Mouse (Mus musculus) layer of hippocampus, postnatal 36 days (tissue): ENCODE data around the gene Tradd. TPM values are rescaled to one million over a fixed set of nuclear protein-coding genes. Genes with fewer than 3 reads are reported as not detected.
"Not testable (repeated sequence)": the region's sequence is repeated elsewhere in the genome, so short reads cannot be mapped to it uniquely, and the experiment has no call there.

Experiments
- DNase-seq, 2 experiments: peaks; one replicate each; pipeline ENCODE4 v3.0.0; 2022
- microRNA-seq, 2 experiments: library from miRNA; unstranded; fragments of <30 nt; microRNA quantifications; one replicate each; pipeline ENCODE4 v1.2.0; 2021
- total RNA-seq, 2 experiments: library from RNA; stranded (reverse); gene quantifications; 2 replicates each; pipeline ENCODE4 v1.2.3; 2021

Tradd gene
- total RNA-seq, 2 experiments from 2014 or later = 8.2 to 9.0 TPM

- DNase-seq = no peak
These were observed 29.2 kb downstream of the Tradd start for GRCm38 (mm10) chr8:105235206-105235605.

- DNase-seq = no peak
These were observed 31.1 kb downstream of the Tradd start for GRCm38 (mm10) chr8:105233126-105233935.

GRCm38 (mm10) chr8:105232321-105232693 is 32.1 kb downstream of the Tradd start:
- not testable (repeated sequence) for DNase-seq

- DNase-seq = no peak
These were observed 32.7 kb downstream of the Tradd start for GRCm38 (mm10) chr8:105231503-105232320.

- DNase-seq = no peak
These were observed 38.5 kb downstream of the Tradd start for GRCm38 (mm10) chr8:105225917-105226316.

DNA sequence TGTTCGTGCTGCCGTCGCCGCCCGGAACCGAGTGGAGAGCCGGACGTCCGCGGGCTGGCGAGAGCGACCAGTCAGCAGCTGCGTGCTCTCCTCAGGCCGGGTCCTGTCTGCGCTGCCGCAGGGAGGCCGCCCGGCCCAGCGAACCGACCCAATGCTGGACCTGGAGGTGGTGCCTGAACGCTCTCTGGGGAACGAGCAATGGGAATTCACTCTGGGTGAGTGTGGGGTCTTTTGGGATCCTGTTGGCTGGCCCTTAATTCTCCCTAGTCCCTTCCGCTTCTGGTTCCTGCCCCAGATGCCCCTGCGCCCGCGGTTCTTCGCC is 39.2 kb downstream of the Tradd start:
- DNase-seq = no peak

- peak; percentile 94 to 95 for DNase-seq
These were observed 39.8 kb downstream of the Tradd start, which contains the start of gene D230025D16Rik for GRCm38 (mm10) chr8:105224413-105225271. Gene D230025D16Rik, plus strand, starts transcription at chr8:105225145.

DNA sequence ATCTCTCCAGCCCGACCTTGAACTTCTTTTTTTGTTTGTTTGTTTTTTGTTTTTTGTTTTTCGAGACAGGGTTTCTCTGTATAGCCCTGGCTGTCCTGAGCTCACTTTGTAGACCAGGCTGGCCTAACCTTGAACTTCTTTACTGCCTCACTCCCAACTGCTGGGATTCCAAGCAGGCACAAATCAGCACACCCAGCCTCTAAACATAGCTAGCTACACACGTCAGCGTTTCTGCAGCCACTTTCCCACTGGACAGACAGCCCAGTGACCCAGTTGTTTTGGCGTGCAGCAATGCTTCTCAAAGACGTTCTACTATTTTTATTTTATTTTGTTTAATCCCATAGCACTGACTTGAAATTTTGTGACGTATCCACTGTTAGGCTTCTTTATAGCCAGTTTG is 40.6 kb downstream of the Tradd start:
- no peak for DNase-seq

DNA sequence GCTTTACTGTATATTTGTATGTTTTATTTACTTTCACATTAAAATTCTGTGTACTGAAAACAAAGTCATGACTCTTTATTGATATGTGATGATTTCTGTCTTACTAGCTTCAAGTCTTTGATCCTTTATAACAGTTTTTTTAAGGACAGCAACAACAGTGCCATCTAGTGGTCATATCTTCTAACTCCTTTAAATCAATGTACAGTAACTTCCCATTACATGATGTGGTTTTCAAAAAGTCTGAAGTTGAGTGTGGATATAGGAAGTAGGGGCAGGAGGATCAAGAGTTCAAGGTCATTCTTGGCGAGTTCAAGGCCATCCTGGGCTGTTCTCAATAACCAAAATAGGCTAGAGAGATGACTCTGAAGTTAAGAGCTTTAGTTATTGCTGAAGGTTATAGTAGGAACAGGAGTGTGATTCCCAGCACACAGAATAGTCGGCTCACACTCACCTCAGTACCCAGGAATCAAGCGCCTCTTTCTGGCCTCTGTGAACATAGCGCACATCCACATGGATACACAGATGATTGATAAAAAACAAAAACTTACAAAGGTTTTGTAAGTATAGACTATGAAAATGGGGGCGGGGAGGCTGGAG is 46.4 kb downstream of the Tradd start:
- DNase-seq = no peak

DNA sequence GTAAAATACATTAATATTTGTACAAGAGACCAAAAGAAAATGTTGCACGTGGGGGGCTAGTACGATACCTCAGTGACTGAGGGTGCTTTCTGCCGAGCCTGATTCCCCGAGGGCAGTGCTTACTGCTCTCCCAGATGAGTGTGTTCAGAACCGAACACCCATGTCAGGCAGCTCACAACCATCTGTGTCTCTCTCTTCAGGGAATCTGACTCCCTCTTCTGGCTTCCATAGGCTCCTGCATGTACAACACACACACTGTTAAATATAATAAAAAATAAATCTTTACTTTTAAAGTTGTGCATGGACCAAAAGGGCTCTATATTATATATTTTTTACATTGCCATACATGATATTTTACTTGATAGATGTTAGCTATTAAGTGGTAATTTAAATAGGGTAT is 50.3 kb downstream of the Tradd start:
- DNase-seq = no peak

- no peak for DNase-seq
These were observed 55.0 kb downstream of the Tradd start for GRCm38 (mm10) chr8:105209153-105210110.

Small RNAs within 50 kb of the gene (microRNA-seq; reads per million reads assigned to microRNA genes)
- gene Gm27320 (0 reads per million in 2 experiments), gene Mir328 (9,820 to 11,558 reads per million in 2 experiments)

Other genes starting within 250 kb of the Tradd start
- not detected for gene Ces3a, start 216.0 kb downstream of the Tradd start, total RNA-seq
- gene Ces3b, start 180.9 kb downstream of the Tradd start, total RNA-seq = not detected
- not detected for gene Ces4a, start 132.8 kb downstream of the Tradd start, total RNA-seq
- gene Cbfb, start 93.9 kb downstream of the Tradd start, total RNA-seq = 10 to 100 TPM; 20.1 to 24.7 TPM
- 10 to 100 TPM; 36.5 to 39.2 TPM for gene D230025D16Rik, start 39.5 kb downstream of the Tradd start, total RNA-seq
- gene B3gnt9, start 9.5 kb downstream of the Tradd start, total RNA-seq = 1 to 10 TPM; 2.2 to 2.6 TPM
- gene Fbxl8, start within 50 bp of the Tradd start, total RNA-seq = 1 to 10 TPM; 1.0 TPM
- 1 to 10 TPM; 4.9 to 7.0 TPM for gene Hsf4, start 5.2 kb upstream of the Tradd start, total RNA-seq
- 1 to 10 TPM; 6.9 to 9.1 TPM for gene Nol3, start 11.5 kb upstream of the Tradd start, total RNA-seq
- gene 4931428F04Rik, start 25.3 kb upstream of the Tradd start, total RNA-seq = 10 to 100 TPM; 20.5 to 23.4 TPM
- 1 to 10 TPM; 1.3 to 1.7 TPM for gene Exoc3l, start 31.5 kb upstream of the Tradd start, total RNA-seq
- gene E2f4, start 33.1 kb upstream of the Tradd start, total RNA-seq = 10 to 100 TPM; 35.3 to 36.7 TPM
- gene Elmo3, start 41.0 kb upstream of the Tradd start, total RNA-seq = under 1 TPM; 0.77 to 0.81 TPM
- gene Lrrc29, start 61.7 kb upstream of the Tradd start, total RNA-seq = 1 to 10 TPM; 5.9 to 7.8 TPM
- 10 to 100 TPM; 44.1 to 47.9 TPM for gene Tmem208, start 61.7 kb upstream of the Tradd start, total RNA-seq
- gene Fhod1, start 83.3 kb upstream of the Tradd start, total RNA-seq = 1 to 10 TPM; 1.8 to 1.9 TPM
- gene Slc9a5, start 84.2 kb upstream of the Tradd start, total RNA-seq = 10 to 100 TPM; 12.2 to 13.7 TPM
- gene Plekhg4, start 108.7 kb upstream of the Tradd start, total RNA-seq = 1 to 10 TPM; 1.2 to 2.1 TPM
- not detected for gene Kctd19, start 148.9 kb upstream of the Tradd start, total RNA-seq
- under 1 TPM; 0.27 to 0.81 TPM for gene Lrrc36, start 149.0 kb upstream of the Tradd start, total RNA-seq
- gene Tppp3, start 206.9 kb upstream of the Tradd start, total RNA-seq = 10 to 100 TPM; 31.9 TPM
- gene Zdhhc1, start 232.3 kb upstream of the Tradd start, total RNA-seq = 10 to 100 TPM; 32.8 to 37.6 TPM